Mouse (Mus musculus): ENCODE measurements around the gene Sbds. TPM values are rescaled to one million over a fixed set of nuclear protein-coding genes. Genes with fewer than 3 reads are reported as not detected.

The Sbds gene
- polyA plus RNA-seq, 1 experiment from 2014 or later, result 68.1 TPM

GRCm38 (mm10) chr5:130200233-130201029, 54.9 kb downstream of the Sbds start:
- H3K36me3 ChIP-seq, result peaks cover 37% of the 10 kb centered on the region

GRCm38 (mm10) chr5:130197981-130198380, 57.3 kb downstream of the Sbds start:
- no peak overlapping the region for H3K4me3 ChIP-seq (replicated peaks)
- no peaks in the 10 kb centered on the region for H3K9me3 ChIP-seq (replicated peaks)
- 88% methylated on average over 7 of the region's 7 CpGs for WGBS
- H3K27ac ChIP-seq (replicated peaks), result no peak overlapping the region
- no peak overlapping the region for H3K9ac ChIP-seq
- no peaks in the 10 kb centered on the region for H3K4me1 ChIP-seq
- H3K36me3 ChIP-seq, result peaks cover 52% of the 10 kb centered on the region
- no peaks in the 10 kb centered on the region for H3K27me3 ChIP-seq
- H3K4me2 ChIP-seq (replicated peaks), result no peak overlapping the region
- ATAC-seq (ENCODE audit: insufficient number of reproducible peaks, low FRiP score, low TSS enrichment, low read depth), result no peak

More at GRCm38 (mm10) chr5:130200233-130201029, 54.9 kb downstream of the Sbds start:
- 84% methylated on average over 10 of the region's 10 CpGs for WGBS
- Histone ChIP-seq H3K27me3 (no peaks in the 10 kb centered on the region), H3K4me3 (replicated peaks) (no peak overlapping the region), H3K9ac (no peak overlapping the region), H3K27ac (replicated peaks) (0 out of 2 replicates have a peak overlapping the region, but pooled peaks have one; percentile 17), H3K4me2 (replicated peaks) (no peak overlapping the region), H3K9me3 (replicated peaks) (no peaks in the 10 kb centered on the region), H3K4me1 (no peaks in the 10 kb centered on the region)
- no peak for ATAC-seq (ENCODE audit: insufficient number of reproducible peaks, low FRiP score, low TSS enrichment, low read depth)

- H3K4me3 ChIP-seq (replicated peaks), result no peak overlapping the region
- H3K9me3 ChIP-seq (replicated peaks), result no peaks in the 10 kb centered on the region
- no peak overlapping the region for H3K9ac ChIP-seq
- no peak for ATAC-seq (ENCODE audit: insufficient number of reproducible peaks, low FRiP score, low TSS enrichment, low read depth)
- 82% methylated on average over 3 of the region's 3 CpGs for WGBS
- peaks cover 58% of the 10 kb centered on the region for H3K36me3 ChIP-seq
- H3K4me2 ChIP-seq (replicated peaks), result no peak overlapping the region
- H3K27me3 ChIP-seq, result no peaks in the 10 kb centered on the region
- no peak overlapping the region for H3K27ac ChIP-seq (replicated peaks)
- no peaks in the 10 kb centered on the region for H3K4me1 ChIP-seq
Observed at GRCm38 (mm10) chr5:130197454-130197853, 57.9 kb downstream of the Sbds start.

- ATAC-seq (ENCODE audit: insufficient number of reproducible peaks, low FRiP score, low TSS enrichment, low read depth), result no peak
- WGBS, result 84% methylated on average over 1 of the region's 1 CpGs
- H3K27me3 ChIP-seq, result no peaks in the 10 kb centered on the region
- H3K9me3 ChIP-seq (replicated peaks), result no peaks in the 10 kb centered on the region
- no peak overlapping the region for H3K9ac ChIP-seq
- H3K4me1 ChIP-seq, result no peaks in the 10 kb centered on the region
- no peak overlapping the region for H3K4me3 ChIP-seq (replicated peaks)
- H3K4me2 ChIP-seq (replicated peaks), result no peak overlapping the region
- H3K27ac ChIP-seq (replicated peaks), result no peak overlapping the region
- H3K36me3 ChIP-seq, result peaks cover 61% of the 10 kb centered on the region
Observed at GRCm38 (mm10) chr5:130196307-130196706, 59.0 kb downstream of the Sbds start.

Other genes starting within 250 kb of the Sbds start
- gene Asl, start 226.3 kb downstream of the Sbds start, polyA plus RNA-seq (2015; fragmentation: Nextera tagmentation; extraction: Ambion mirVana), result 30.0 and 30.4 TPM in 2 replicates
- gene Crcp, start 226.2 kb downstream of the Sbds start, polyA plus RNA-seq (2015; fragmentation: Nextera tagmentation; extraction: Ambion mirVana), result 37.9 and 39.4 TPM in 2 replicates
- 99.2 and 111 TPM in 2 replicates for gene Tpst1, start 182.2 kb downstream of the Sbds start, polyA plus RNA-seq (2015; fragmentation: Nextera tagmentation; extraction: Ambion mirVana)
- 6.1 and 7.4 TPM in 2 replicates for gene Kctd7, start 110.7 kb downstream of the Sbds start, polyA plus RNA-seq (2015; fragmentation: Nextera tagmentation; extraction: Ambion mirVana)
- gene Rabgef1, start 83.7 kb downstream of the Sbds start, polyA plus RNA-seq (2015; fragmentation: Nextera tagmentation; extraction: Ambion mirVana), result 30.1 and 32.6 TPM in 2 replicates
- gene Tmem248, start 38.4 kb downstream of the Sbds start, polyA plus RNA-seq (2015; fragmentation: Nextera tagmentation; extraction: Ambion mirVana), result 31.5 and 35.3 TPM in 2 replicates
- 21.7 and 25.0 TPM in 2 replicates for gene Tyw1, start 89 bp upstream of the Sbds start, polyA plus RNA-seq (2015; fragmentation: Nextera tagmentation; extraction: Ambion mirVana)
- gene Caln1, start 113.9 kb upstream of the Sbds start, polyA plus RNA-seq (2015; fragmentation: Nextera tagmentation; extraction: Ambion mirVana), result 0.92 and 1.5 TPM in 2 replicates
- gene A330070K13Rik, start 129.1 kb upstream of the Sbds start, polyA plus RNA-seq (2015; fragmentation: Nextera tagmentation; extraction: Ambion mirVana), result not detected in 2 replicates